Mouse (Mus musculus): ENCODE results near the gene Fnip2.

The Fnip2 gene

DNA sequence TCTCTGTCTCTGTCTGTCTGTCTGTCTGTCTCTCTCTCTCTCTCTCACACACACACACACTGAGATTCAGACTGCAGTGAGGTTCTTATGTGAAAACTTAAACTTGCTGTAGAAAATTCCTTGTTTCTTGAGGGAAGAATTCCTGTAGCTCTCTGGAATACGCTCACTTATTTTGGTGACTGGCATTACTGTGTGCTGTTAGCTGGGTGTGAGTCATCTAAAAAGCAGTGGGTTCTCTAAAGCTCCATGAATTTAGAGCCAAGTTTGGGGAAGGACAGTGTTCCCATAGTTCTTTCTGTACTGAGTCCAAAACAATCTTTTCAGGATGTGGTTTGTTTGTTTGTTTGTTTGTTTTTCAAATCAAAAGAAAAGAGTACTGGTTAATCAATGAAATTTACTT is 142.2 kb downstream of the Fnip2 start:
- in situ Hi-C loops (cut with MboI, MseI): no loop called here

DNA sequence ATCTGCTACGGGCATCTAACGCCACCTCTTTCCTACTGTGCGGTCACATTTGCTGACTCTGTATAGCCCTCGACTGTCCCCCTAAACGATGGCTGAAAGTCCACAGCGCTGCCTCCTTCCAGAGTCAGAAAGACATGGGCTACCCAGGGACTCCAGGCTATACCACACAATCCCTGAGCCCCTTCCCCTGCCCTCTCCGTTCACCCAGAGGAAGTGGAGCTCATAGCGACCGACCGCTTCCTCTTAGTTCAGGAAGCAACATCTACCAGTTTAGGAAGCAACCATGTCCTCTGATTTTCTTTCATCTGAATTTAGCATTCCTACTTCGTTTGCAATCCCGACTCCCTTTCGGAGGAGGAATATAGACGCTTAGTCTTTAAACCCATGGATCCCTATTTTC is 148.7 kb downstream of the Fnip2 start:
- in situ Hi-C loops (cut with MboI, MseI): no loop called here

DNA sequence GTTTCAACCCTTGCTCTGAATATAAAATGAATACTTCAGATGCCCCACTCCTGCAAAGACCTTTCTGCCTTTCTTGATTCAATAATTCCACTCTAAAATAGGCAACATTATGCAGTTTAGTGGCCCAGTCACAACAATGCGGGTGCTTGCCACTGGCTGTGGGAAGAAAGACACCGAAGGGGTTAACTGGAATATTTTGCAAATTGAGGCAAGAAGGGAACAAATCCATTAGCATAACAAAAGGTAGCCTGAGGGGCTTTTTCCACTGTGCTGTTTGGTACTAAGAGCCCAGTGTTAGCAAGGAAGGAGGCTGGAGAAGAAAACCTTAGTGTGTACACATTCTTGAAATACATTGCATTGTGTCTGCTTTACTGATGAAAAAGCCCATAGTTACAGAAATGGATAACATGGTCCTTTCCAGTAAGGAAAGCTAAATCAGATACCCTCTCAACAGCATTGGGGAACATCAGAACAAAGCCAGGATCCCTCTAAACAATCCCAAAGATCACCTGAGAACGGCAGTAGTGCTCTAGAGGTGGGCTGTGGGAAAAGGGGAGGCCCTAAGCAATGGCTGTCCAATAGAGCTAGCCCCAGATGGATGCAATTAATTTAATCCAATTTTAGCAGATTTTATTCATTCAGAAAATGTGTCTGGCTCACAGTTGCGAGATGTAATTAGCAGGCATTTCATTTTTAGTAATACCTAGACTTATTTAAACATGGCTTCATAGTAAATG is 150.5 kb downstream of the Fnip2 start:
- in situ Hi-C loops (cut with MboI, MseI): no loop called here

DNA sequence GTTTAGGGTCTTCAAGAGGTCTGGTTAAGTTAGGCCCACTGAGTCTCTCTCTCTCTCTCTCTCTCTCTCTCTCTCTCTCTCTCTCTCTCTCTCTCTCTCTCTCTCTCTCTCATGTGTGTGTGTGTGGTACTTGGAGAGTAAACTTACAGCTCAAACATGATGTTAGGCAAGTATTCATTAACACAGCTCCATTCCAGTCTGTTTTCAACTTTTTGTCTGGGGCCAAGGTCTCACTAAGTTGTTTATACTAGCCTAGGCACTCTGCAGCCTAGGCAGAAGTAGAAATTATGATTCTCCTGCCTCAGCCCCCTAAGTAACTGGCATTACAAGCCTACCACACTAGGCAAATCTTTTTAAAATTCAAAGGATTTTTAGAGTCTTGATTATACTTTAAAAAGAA is 151.7 kb downstream of the Fnip2 start:
- in situ Hi-C loops (cut with MboI, MseI): no loop called here

DNA sequence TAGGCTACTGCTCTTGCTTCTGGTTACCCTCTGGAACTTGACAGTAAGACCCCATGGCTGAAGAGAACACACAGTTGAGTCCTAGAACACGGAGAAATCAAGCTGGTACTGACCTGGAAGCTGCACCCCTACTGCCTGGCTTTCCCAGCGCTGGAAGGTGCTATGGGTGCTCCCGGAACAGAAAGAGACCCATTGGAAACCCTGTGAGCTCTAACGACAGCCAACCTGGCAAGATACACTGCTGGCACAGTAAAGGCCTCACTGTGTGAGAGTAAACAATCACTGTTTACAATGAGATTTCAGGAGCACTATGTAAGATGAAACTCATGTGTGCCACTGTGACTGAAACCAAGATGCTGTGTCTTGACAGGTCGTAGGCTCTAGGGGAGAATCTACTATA is 152.5 kb downstream of the Fnip2 start:
- in situ Hi-C loops (cut with MboI, MseI): no loop called here

DNA sequence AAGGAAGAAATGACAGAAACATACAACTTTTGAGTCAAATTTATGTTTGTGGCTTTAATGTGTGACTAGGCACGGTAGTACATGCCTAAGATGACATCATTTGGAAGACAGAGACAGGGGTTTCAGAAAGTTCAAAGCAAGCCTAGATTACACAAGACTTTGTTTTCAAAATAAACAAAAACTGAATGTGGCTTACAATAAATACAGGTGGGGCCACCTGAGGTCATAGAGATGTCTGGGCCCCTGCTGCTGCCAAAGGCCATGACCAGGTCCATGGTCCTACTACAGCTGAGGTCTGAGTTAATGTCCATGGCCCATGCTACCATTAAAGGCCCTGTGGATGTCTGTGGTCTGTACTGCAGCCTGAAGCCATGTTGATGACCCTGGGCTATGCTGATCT is 154.1 kb downstream of the Fnip2 start:
- in situ Hi-C loops (cut with MboI, MseI): no loop called here

DNA sequence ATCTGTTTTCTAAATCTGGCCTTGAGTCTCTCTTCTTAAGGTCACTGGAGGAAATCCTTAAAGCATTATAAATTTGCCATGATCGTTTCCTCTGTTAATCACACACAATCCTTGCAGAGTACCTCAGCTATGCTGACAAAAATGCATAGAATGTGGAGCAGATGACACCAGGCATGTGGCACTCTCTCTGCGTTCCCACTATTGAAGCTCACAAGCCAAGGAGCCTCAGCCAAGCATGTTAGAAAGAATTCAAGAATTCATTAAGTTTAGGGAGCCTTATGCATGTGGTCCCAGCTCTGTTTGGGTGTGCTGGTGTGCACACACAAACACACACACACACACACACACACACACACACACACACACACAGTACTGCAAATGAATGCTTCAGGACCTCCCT is 155.9 kb downstream of the Fnip2 start:
- in situ Hi-C loops (cut with MboI, MseI): no loop called here

DNA sequence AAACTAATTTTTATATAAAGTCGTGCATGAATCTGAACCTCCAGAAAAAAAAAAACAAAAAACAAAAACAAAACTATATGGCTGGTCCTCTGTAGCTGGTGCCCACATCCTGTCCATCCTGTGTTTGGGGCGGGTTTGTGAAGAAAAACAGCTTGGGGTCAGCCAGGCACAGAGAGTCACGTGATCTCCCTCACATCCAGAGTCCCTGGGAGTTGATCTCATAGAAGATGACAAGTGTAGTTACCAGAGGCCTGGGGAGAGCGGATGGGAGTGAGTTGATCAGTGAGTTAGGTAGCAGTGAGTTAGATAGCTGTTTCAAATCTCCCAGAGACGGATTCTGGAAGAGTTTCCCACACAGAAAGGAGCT is 157.0 kb downstream of the Fnip2 start:
- in situ Hi-C loops (cut with MboI, MseI): no loop called here

DNA sequence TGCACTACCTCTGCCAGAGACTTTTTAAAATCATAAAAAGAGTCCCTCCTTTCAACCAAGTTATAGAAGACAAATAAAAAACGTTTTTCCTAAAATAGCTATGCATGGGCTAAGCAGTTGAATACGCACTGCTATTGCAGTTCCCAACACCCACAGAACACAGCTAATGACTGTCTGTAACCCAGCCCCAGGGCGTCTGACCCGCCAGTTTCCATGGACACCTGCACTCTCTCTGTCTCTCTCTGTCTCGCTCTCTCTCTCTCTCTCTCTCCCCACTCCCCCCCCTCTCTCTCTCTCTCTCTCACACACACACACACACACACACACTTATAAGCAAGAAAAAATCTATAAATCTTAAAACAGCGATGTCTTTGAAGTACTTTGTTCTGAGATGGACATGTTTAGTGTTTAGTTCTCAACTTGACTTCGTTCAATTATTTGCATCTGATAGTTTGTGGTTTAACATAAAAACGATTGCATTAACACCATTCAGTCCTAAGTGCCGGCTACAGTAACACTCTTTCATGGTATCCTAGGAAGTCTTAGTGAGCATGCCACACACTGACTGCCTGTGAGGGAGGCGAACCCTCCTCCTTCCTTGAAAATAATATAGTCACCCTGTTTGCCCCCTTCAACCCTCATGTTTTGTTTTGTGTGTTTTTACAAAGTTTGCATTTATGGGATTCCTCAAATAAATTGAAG is 157.5 kb downstream of the Fnip2 start:
- in situ Hi-C loops (cut with MboI, MseI): no loop called here

DNA sequence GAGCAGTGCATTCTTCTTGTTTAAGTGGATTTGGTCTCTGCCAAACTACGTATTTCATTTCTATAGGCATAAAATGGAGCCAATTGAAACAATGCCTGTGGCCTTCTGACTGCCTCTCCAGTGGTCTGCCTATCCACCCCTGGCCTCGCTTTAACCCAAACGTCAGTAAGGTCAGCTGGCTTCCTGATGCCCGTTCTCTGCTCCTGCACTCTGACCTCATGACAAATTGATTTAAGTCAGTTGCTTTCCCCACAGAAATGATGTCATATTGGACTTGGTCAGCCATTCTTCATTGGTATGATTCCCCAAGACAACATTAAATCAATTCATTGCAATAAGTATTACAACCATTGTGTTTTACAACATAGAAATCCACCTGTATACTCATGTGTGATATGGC is 159.1 kb downstream of the Fnip2 start:
- in situ Hi-C loops (cut with MboI, MseI): no loop called here
